Mouse (Mus musculus): ENCODE results near the gene Kif11. TPM values are rescaled to one million over a fixed set of nuclear protein-coding genes. Genes with fewer than 3 reads are reported as not detected.

The Kif11 gene
- 0.93 and 1.1 TPM in 2 replicates for polyA plus RNA-seq (2012)

DNA sequence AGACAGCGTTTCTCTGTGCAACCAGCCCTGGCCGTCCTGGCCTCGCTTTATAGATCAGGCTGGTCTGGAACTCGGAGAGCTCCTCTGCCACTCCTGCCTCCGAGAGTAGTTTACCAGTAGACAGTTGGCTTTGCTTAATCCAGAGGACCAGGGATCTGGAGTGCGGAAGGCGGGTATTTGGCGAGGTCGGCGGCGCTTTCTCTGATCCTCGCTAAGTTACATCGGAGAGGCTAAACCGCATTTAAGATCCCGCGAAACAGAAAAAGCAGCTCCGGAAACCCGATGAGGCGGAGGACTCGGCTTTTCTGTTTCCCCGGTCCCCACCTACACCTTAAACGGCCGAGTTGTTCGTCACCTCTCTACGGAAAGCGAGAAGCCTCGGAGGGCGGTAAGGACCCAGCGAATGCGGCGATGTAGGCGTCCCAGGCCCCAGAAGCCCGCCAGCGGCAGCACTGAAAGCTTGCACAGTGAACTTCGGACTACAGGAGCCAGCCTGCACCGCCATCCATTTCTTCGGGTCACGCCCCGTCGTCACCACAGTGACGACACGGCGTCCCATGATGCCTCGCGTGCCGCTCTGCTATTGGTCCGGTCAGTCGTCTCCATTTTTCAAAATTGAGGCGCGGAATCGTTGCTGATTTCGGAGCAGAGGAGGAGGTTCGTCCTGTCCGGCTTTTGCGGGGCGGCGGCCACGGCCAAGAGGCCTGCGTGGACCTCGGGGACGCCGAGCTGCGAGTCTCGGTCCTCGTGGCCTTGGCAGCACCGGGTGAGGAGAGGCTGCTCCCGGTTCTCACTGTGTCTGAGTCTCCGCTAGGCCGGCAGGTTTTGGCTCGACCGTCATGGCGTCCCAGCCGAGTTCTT is at the start of gene Kif11:
Gene Kif11 (plus strand): TSS at position 649 of the 861 bp plus-strand sequence.
- Histone ChIP-seq H3K9me3 (ENCODE audit: control insufficient read depth, low read length) (no peaks in the 10 kb centered on the region), H3K4me3 (replicated peaks) (peak within 1 kb of the TSS; percentile 100), H3K4me1 (ENCODE audit: control insufficient read depth) (peaks cover 47% of the 10 kb centered on the region), H3K27me3 (ENCODE audit: control insufficient read depth) (no peaks in the 10 kb centered on the region), H3K36me3 (ENCODE audit: control insufficient read depth) (peaks cover 33% of the 10 kb centered on the region)
- TF ChIP-seq TAL1 (IDR thresholded peaks at IDR 0.05; ENCODE audit: low read length) (no peak), GATA1 (IDR thresholded peaks at IDR 0.05; ENCODE audit: low read length) (no peak)

DNA sequence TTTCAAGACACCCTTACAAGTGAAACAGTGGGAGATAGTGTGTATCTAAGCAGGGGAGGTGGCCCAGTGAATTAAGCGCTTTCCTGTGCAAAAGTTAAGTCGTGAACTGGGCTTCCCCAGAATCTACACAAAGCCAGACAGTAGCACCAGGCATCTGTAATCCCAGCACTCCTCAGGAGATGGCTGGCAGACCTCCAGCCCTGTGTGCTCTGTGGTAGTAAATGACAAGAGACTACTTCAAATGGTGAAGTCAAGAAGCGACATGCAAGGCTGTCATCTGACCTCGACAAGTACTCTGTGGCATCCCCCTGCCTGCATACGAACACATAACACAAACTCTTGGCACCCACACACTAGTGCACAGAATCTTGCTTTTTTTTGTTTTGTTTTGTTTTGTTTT is 49.0 kb upstream of the Kif11 start:
- Histone ChIP-seq H3K4me3 (replicated peaks) (no peak overlapping the region), H3K36me3 (ENCODE audit: control insufficient read depth) (peaks cover 43% of the 10 kb centered on the region), H3K9me3 (ENCODE audit: control insufficient read depth, low read length) (no peaks in the 10 kb centered on the region), H3K4me1 (ENCODE audit: control insufficient read depth) (no peaks in the 10 kb centered on the region), H3K27me3 (ENCODE audit: control insufficient read depth) (no peaks in the 10 kb centered on the region)
- TF ChIP-seq GATA1 (IDR thresholded peaks at IDR 0.05; ENCODE audit: low read length) (no peak), TAL1 (IDR thresholded peaks at IDR 0.05; ENCODE audit: low read length) (no peak)

DNA sequence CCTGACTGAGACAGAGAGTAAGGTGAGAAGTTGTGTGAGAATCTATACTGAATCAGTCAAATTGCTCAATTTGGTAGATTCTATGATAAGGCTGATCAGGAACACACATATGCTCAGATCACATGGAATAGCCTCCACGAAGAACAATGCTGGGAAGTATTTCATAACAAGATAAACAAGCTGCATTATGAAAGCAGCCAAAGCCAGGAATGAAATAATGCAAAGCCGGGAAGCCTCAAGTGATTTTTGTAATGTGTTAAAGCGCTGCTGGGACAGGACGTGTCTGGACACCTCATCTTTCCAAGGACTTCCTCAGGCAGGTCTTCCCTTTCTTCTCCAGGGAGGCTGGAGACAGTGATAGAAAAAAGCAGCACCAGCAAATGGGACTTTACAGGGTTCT is 43.5 kb upstream of the Kif11 start:
- Histone ChIP-seq H3K27me3 (ENCODE audit: control insufficient read depth) (no peaks in the 10 kb centered on the region), H3K4me1 (ENCODE audit: control insufficient read depth) (peaks cover 20% of the 10 kb centered on the region), H3K9me3 (ENCODE audit: control insufficient read depth, low read length) (no peaks in the 10 kb centered on the region), H3K36me3 (ENCODE audit: control insufficient read depth) (peaks cover 24% of the 10 kb centered on the region), H3K4me3 (replicated peaks) (no peak overlapping the region)
- TF ChIP-seq GATA1 (IDR thresholded peaks at IDR 0.05; ENCODE audit: low read length) (no peak), TAL1 (IDR thresholded peaks at IDR 0.05; ENCODE audit: low read length) (no peak)

DNA sequence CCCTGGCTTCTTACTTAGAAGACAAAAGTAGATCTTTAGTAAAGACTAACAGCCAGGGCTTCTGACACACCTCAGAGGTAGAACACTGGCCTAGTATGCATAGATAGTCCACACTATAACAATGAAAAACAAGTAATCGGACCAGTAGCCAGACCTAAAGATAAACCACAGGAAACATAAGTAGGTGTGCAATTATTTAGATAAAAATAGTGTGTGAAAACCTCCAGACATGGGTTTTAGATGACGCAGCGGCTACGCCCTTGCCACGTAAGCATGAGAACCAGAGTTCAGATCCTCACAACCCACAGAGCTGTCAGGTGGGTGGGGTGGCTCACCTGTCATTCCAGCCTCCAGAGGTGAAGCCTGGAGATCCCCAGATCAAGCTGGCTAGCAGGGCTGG is 42.8 kb upstream of the Kif11 start:
- Histone ChIP-seq H3K4me3 (replicated peaks) (no peak overlapping the region), H3K27me3 (ENCODE audit: control insufficient read depth) (no peaks in the 10 kb centered on the region), H3K36me3 (ENCODE audit: control insufficient read depth) (peaks cover 18% of the 10 kb centered on the region), H3K4me1 (ENCODE audit: control insufficient read depth) (peaks cover 20% of the 10 kb centered on the region), H3K9me3 (ENCODE audit: control insufficient read depth, low read length) (no peaks in the 10 kb centered on the region)
- no peak for TF ChIP-seq TAL1 (IDR thresholded peaks at IDR 0.05; ENCODE audit: low read length)
- no peak for TF ChIP-seq GATA1 (IDR thresholded peaks at IDR 0.05; ENCODE audit: low read length)

DNA sequence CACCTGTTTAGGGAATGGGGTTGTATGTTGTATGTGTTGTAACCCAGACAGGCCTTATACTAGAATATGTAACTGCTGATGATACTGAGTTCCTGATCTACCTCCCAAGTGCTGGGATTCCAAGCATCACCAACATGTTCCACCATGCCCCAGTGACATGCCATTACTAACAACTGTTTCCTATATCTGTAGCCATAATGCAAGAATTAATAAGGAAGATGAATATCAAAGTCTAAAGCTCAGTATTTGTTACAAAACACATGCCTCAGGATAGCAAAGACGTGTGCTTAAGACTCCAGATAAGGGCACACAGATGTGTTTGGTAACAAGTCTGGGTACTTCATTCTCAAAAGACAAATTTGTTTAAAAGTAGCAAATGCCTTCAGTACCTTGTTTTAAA is 40.8 kb upstream of the Kif11 start:
- peaks cover 20% of the 10 kb centered on the region for H3K4me1 ChIP-seq (ENCODE audit: control insufficient read depth)
- no peaks in the 10 kb centered on the region for H3K27me3 ChIP-seq (ENCODE audit: control insufficient read depth)
- no peaks in the 10 kb centered on the region for H3K9me3 ChIP-seq (ENCODE audit: control insufficient read depth, low read length)
- H3K36me3 ChIP-seq (ENCODE audit: control insufficient read depth): no peaks in the 10 kb centered on the region
- no peak overlapping the region for H3K4me3 ChIP-seq (replicated peaks)
- no peak for TF ChIP-seq TAL1 (IDR thresholded peaks at IDR 0.05; ENCODE audit: low read length)
- TF ChIP-seq GATA1 (IDR thresholded peaks at IDR 0.05; ENCODE audit: low read length): no peak

DNA sequence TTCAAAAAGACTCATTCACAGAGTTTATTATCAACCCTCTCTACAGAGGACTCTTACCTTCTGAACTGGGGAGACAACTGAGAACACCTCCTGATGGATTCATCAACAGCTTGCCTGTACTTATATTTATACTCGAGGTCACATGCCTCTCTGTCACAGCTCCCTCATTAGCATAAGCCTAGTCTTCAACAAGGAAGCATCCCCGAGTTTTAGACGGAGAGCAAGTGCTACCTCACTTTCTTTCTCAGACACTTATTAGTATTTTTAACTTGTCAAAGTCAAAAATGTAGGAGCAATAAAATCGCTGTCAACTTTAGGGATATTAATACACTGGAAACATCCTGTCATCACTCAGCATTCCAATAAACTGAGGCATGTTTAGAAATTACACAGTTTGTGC is 38.5 kb upstream of the Kif11 start, which contains the start of gene Ide:
Gene Ide (minus strand): TSS at position 101 of the 400 bp plus-strand sequence.
- no peak for TF ChIP-seq GATA1 (IDR thresholded peaks at IDR 0.05; ENCODE audit: low read length)
- TF ChIP-seq TAL1 (IDR thresholded peaks at IDR 0.05; ENCODE audit: low read length): no peak
- Histone ChIP-seq H3K27me3 (ENCODE audit: control insufficient read depth) (no peaks in the 10 kb centered on the region), H3K9me3 (ENCODE audit: control insufficient read depth, low read length) (no peaks in the 10 kb centered on the region), H3K4me3 (replicated peaks) (no peak within 1 kb of the TSS), H3K4me1 (ENCODE audit: control insufficient read depth) (peaks cover 17% of the 10 kb centered on the region), H3K36me3 (ENCODE audit: control insufficient read depth) (no peaks in the 10 kb centered on the region)

DNA sequence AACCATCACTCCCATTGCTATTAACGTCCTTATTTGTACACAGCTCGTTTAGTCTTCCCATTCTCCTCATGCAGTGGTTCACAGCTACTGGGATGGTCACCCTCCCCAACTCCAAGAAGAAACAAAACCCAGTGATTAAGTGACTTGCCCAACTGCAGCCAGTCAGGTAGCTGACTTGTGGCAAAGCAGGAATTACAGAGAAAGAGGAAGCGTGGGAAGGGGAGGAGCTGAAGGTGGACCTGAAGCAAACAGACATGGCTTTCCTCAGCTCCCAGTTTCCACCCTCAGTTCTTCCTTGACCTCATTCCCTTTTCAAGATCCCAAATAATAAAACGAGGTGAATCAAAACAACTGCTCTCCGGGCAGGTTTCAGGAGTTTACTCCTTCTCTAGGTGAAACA is 35.7 kb upstream of the Kif11 start:
- Histone ChIP-seq H3K27me3 (ENCODE audit: control insufficient read depth) (no peaks in the 10 kb centered on the region), H3K9me3 (ENCODE audit: control insufficient read depth, low read length) (no peaks in the 10 kb centered on the region), H3K4me1 (ENCODE audit: control insufficient read depth) (peaks cover 1% of the 10 kb centered on the region; the same call in 1 of the 2 replicates), H3K36me3 (ENCODE audit: control insufficient read depth) (no peaks in the 10 kb centered on the region), H3K4me3 (replicated peaks) (no peak overlapping the region)
- TF ChIP-seq GATA1 (IDR thresholded peaks at IDR 0.05; ENCODE audit: low read length) (no peak), TAL1 (IDR thresholded peaks at IDR 0.05; ENCODE audit: low read length) (no peak)

DNA sequence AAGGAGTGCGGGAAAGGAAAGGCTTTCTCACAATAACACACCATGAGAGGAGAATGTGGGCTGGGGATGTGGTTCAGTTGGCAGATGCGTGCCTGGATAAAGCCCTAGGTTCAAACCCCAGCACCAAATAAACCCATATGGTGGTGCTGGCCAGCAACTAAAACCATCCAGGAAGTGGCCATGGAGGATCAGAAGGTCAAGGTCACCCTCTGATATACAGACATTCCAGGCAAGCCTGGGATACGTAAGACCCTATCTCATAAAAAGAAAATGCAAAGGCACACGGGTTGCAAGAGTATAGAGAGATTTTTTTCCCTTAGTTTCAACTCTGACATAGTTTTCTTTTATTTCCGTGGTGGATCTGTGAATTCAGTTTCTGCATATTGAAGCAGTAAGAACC is 35.3 kb upstream of the Kif11 start:
- TF ChIP-seq GATA1 (IDR thresholded peaks at IDR 0.05; ENCODE audit: low read length) (no peak), TAL1 (IDR thresholded peaks at IDR 0.05; ENCODE audit: low read length) (no peak)
- Histone ChIP-seq H3K36me3 (ENCODE audit: control insufficient read depth) (no peaks in the 10 kb centered on the region), H3K4me1 (ENCODE audit: control insufficient read depth) (peaks cover 1% of the 10 kb centered on the region; the same call in 1 of the 2 replicates), H3K4me3 (replicated peaks) (no peak overlapping the region), H3K9me3 (ENCODE audit: control insufficient read depth, low read length) (no peaks in the 10 kb centered on the region), H3K27me3 (ENCODE audit: control insufficient read depth) (no peaks in the 10 kb centered on the region)

DNA sequence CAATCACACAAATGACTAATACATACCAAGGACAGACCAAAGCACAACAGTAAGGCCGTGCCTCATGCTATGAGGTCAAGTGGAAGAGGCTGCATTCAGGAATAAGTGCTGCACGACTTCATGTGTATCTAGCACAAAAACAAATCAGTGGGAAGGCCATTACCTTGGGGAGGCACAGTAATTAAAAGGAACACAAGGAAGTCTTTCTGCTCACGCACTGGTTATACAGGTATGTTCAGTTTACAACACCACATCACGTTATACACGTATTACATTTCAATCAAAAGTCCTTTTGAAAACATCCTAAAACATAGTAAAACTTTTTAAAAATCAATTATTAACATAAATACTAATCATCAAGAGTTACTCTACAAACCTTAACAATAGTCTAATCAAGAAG is 32.3 kb upstream of the Kif11 start:
- no peak overlapping the region for H3K4me3 ChIP-seq (replicated peaks)
- H3K36me3 ChIP-seq (ENCODE audit: control insufficient read depth): no peaks in the 10 kb centered on the region; the same call in 1 of the 2 replicates
- no peaks in the 10 kb centered on the region for H3K27me3 ChIP-seq (ENCODE audit: control insufficient read depth)
- H3K9me3 ChIP-seq (ENCODE audit: control insufficient read depth, low read length): no peaks in the 10 kb centered on the region
- H3K4me1 ChIP-seq (ENCODE audit: control insufficient read depth): no peaks in the 10 kb centered on the region
- TF ChIP-seq GATA1 (IDR thresholded peaks at IDR 0.05; ENCODE audit: low read length) (no peak), TAL1 (IDR thresholded peaks at IDR 0.05; ENCODE audit: low read length) (no peak)

Measured in erythroblast, embryonic 14.5 days (primary cell).